Mouse (Mus musculus) frontal cortex, postnatal 14 days (tissue): ENCODE data around the gene Plxnb3.

ENCODE experiments used
- DNase-seq, 2 experiments: peaks; one replicate each; pipeline ENCODE4 v3.0.0; 2022; ENCODE audit warnings: low spot score in 2 of 2

The Plxnb3 gene

DNA sequence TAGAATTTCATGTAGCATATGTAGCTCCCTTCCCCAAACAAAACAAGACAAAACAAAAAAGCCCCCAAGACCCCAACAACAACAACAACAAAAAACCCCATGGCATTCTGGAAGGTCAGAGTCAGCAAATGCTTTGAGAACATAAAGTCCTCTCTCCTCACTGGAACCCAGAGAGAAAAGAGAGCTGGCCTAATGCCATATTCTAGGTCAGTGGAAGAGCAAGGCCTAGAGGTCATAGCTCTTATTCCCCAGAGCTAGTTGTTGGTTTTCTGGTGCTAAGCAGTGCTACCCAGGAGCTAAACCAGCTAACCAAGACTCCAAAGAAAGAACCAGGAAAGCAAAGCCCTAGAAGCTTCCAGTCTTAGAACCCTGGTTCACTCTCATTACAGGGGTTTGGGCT lies 28.8 kb downstream of the Plxnb3 start:
- no peak for DNase-seq

DNA sequence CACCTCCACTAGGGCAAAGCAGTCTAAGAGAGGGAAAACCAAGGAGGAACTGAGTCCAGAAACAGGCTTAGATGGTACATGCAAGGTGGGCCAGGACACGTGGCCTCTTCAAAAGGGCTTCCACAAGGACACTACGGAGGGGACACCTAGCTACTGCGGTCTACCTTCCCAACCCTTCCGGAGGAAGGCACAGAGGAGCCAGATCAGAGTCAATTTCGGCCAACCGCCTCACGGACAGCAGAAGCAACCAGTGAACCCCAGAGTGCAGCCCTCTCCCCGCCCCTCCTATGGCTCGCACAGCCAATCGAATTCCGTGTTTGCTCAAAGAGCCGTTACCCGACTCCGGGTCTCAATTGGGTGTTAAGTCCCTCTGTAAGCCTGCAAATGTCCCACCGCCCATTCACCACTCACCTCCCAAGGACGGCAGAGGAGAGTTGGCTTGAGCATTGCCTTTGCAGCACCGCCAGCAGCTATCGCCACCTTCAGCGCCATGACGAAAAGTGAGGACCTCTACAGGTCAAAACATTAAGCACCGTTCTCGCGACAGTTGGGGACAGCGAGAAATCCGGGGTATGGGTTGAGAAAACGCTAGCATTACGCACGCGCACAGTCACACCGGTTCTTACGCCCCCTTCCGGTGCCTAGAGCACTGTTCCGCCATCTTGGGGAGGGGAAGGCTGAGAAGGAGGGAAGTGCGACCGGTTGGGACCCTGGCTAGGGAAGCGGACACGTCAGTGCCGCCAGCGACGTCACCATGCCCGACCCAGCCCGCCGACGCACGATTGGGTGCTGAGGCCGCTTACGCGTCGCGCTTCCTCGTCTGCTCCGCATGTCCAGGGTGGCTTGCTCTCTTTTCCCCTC lies 29.7 kb downstream of the Plxnb3 start, which contains the start of the genes Idh3g and Ssr4:
Gene Idh3g (minus strand): TSS at position 534 of the 861 bp plus-strand sequence.
Gene Ssr4 (plus strand): TSS at position 665 of the 861 bp plus-strand sequence.
- peak; percentile 86 to 94 for DNase-seq

DNA sequence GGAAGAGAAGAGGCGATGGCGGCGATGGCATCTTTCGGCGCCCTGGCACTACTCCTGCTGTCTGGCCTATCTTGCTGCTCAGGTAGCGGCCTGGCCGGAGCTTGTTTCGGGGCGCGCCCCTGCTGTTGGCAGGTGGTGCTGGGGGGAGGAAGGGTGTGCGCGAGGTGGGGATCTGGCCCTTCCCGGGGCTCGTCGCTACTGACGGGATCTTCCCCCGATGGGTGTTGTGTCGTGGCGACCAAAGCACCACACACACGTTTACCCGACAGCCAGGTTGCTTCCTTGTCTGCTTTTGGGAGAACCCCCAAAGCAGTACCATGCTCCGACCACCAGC lies 30.3 kb downstream of the Plxnb3 start:
- DNase-seq = no peak

DNA sequence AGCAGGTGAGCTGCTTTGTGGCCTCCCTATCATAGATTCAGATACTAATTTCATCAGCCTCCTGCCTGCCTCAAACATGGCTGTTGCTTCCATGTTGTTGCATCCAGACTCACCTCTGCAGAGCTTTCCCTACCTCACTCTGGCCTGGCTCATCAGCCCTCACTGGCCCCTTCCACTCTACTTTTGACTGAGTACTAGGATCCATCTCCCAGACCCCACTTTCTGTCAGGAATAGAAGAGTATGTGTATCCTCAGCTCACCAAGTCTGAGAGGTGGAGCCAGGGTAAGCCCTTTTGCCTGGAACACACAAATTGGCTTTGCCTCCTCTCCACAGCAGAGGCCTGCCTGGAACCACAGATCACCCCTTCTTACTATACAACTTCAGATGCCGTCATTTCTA lies 31.6 kb downstream of the Plxnb3 start:
- no peak for DNase-seq

GRCm38 (mm10) chrX:73793039-73793438 lies 36.1 kb downstream of the Plxnb3 start:
- no peak for DNase-seq

DNA sequence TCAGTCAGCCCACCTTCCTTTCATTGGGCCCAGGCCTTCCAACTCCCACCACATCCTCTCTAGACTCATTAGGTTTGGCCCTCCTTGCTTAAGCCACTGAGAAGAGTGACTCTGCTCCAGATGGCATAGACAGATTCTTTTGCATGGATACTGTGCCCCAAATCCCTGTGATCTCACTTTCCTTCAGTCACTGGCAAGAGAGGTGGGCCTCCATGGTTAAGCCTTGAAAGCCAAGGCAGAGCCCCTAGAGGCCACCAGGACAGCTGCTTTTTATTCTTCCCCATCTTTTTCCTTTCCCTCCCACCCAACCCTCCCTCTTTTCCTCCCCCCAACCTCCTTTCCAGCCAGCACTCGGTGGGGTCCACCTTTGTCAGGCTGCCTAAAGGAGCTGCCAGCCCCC lies 36.6 kb downstream of the Plxnb3 start:
- DNase-seq = no peak

DNA sequence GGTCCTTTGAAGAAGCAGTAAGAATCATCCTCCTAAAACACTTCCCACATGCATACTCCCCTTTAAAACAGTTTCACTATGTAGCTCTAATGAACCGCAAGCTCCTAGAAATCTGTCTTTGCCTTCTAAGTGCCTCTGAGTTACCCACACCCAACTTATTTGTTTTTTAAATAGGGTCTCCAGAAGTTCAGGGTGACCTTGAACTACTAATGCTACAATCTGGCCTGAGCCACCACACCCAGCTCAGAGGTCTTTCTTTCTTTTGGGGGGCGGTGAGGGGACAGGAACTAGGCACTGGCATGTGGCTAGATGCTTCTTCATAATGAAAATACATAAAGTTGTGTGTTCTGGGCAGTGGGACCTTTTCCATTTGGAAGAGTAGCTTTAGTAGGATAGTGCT lies 40.6 kb downstream of the Plxnb3 start:
- DNase-seq = no peak

- peak in 1 of 2 experiments; percentile 36 for DNase-seq
These were observed 41.6 kb downstream of the Plxnb3 start for GRCm38 (mm10) chrX:73798502-73798901.

- DNase-seq = no peak
These were observed 48.9 kb downstream of the Plxnb3 start for GRCm38 (mm10) chrX:73805814-73806213.

DNA sequence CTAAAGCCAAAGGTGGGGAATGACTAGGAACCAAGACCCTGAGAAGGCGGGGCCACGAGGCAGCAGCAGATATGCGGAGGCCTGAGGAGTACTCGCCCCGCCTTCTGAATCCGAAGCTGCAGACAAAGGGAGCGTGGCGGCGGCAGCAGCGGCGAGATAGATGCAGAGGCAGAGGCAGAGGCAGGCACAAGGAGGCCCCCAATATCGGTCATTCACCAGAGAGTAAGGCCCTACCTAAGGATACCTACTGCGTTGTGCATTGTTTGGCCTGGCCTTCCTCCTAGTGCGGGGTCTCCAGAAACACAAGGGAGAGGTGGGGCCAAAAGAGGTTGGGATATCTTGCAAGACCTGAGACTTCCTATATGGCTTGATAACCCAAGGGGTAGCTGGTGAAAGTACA lies 58.2 kb downstream of the Plxnb3 start:
- DNase-seq = no peak

DNA sequence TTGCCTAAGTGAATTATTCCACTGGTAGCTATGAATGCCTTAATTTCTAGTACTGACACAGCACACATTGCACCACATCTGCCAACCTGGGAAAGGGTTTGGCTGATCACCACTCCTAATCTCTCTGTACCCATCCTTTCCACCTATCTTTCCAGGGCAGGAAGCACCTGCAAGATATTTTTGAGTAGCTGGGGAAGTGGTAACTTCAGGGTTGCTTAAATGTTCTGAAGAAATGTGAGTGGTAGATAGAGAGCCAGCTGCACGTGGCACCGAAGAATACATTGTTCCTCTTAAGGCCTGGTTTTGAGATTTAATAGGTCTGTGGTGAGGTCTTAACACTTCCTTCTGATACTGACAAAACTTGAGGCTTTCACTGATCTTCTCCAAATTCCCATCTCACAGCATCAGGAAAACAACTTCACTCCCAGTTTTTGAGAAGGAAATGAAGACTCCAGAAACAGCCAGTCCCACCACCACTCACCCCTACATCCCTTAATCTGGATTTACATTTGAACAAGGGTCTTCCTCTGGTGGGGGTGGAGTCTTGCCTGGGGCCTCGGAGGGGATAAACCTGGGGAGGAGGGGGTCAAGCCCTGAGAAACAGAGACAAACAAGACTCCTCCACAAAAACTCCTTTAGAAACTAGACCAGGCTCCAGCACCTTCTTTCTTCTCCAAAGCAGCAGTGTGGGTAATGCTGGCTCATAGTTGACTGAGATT lies 59.9 kb downstream of the Plxnb3 start:
- no peak for DNase-seq
